Mouse (Mus musculus): ENCODE results near the gene Aqp1. TPM values are rescaled to one million over a fixed set of nuclear protein-coding genes. Genes with fewer than 3 reads are reported as not detected.

Gene Aqp1
- polyA plus RNA-seq, 1 experiment: 119 TPM

DNA sequence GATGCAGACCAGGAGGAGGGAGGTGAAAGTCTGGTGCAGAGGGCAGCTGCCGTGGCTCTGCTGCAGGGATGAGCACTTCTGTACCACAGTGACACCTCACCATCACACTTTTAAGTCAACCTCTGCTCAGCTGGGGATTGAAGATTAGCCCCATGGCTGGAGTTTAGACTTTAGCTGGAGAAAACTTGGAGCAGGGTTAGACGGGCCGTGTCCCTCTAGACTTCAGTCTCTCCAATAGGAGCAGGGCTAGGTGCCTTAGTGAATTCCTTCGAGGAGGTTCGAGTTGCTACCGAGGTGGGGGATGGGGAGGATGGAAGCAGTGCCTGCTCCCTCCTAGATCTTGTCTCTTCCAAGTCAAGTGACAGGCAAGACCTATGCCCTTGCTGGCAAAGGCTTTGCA, 1.8 kb downstream of the Aqp1 start:
- H3K4me1 ChIP-seq (replicated peaks; ENCODE audit: control insufficient read depth, insufficient read depth, low read length): no peaks in the 10 kb centered on the region
- no peak for DNase-seq
- no peak overlapping the region for H3K4me3 ChIP-seq (ENCODE audit: control insufficient read depth, insufficient read depth, low read length)
- H3K36me3 ChIP-seq (ENCODE audit: control insufficient read depth, insufficient read depth, low read length): no peaks in the 10 kb centered on the region
- H3K27ac ChIP-seq (ENCODE audit: control insufficient read depth, insufficient read depth, low read length): no peak overlapping the region
- no peak for TF ChIP-seq CTCF (IDR thresholded peaks at IDR 0.05; ENCODE audit: borderline replicate concordance, control insufficient read depth, extremely low read depth, insufficient read depth, low read length, poor library complexity)
- no peak for TF ChIP-seq POLR2A (IDR thresholded peaks at IDR 0.05; ENCODE audit: control insufficient read depth, extremely low read depth, insufficient read depth, low read length, poor library complexity)
- 96% methylated on average over 6 of the region's 6 CpGs for WGBS
- no peaks in the 10 kb centered on the region for H3K27me3 ChIP-seq (ENCODE audit: control insufficient read depth, insufficient read depth, low read length)

DNA sequence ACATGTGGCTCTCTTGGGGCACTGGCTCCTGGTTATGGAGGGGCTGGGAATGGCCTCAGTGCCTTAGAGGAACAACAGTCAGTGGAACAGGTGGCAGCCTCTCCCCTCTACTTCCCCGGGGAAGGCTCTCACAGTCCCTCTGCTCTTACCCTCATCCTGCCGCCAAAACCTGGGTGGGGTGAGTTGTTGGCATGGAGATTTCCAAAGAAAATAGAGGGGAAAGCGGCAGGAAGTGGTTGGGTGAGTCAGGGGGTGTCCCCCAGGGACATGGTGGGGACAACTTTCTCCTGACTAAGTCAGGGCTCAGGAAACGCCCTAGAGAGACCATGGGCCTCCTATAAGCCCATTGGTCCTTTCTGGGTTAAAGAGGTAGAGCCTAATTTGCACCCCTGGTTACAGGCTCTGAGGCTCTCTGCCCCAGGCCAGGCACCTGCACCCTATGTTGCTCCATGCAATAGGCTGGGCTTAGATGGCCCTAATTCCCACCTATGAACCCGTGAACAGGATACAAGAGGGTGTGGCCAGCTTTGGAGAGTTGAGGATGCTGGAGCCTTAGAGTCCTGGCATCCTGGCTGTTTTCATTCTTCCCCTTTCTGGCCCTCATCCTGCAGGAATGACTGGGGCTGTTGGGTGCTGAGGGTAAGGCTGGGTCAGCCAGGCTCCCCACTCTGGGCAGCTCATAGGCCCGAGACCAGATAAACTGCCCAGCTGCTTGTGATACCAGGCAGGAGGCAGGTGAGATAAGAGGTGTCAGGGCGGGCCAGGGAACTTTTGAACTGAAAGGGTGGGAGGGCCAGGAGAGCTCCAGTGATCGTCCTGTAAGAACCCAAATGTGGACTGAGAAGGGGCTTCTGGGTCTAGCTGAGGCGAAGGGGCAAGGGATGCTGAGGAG, 2.9 kb downstream of the Aqp1 start:
- H3K36me3 ChIP-seq (ENCODE audit: control insufficient read depth, insufficient read depth, low read length): no peaks in the 10 kb centered on the region
- H3K27ac ChIP-seq (ENCODE audit: control insufficient read depth, insufficient read depth, low read length): no peak overlapping the region
- no peak overlapping the region for H3K4me3 ChIP-seq (ENCODE audit: control insufficient read depth, insufficient read depth, low read length)
- H3K27me3 ChIP-seq (ENCODE audit: control insufficient read depth, insufficient read depth, low read length): no peaks in the 10 kb centered on the region
- WGBS: 74% methylated on average over 9 of the region's 9 CpGs
- TF ChIP-seq CTCF (IDR thresholded peaks at IDR 0.05; ENCODE audit: borderline replicate concordance, control insufficient read depth, extremely low read depth, insufficient read depth, low read length, poor library complexity): no peak
- no peak for TF ChIP-seq POLR2A (IDR thresholded peaks at IDR 0.05; ENCODE audit: control insufficient read depth, extremely low read depth, insufficient read depth, low read length, poor library complexity)
- no peaks in the 10 kb centered on the region for H3K4me1 ChIP-seq (replicated peaks; ENCODE audit: control insufficient read depth, insufficient read depth, low read length)
- no peak for DNase-seq

DNA sequence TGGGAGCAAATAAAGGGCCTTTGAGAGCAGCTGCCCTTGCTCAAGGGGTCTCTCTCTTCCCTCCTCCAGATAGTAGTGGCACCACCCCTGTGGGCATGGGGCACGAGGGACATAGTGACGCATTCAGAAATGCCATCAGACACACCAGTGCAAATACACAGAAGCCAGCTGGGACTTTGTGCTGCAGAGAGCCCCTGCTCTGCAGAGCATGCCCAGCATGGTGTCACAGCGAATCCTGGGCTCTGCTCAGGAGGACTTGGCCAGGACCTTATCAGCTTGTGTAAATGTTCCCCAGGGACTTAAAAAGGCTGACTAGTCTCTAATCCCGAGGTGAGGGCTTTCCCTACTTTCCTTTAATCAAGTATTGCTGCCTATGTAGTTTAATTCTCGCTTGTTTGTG, 5.5 kb downstream of the Aqp1 start:
- Histone ChIP-seq H3K36me3 (ENCODE audit: control insufficient read depth, insufficient read depth, low read length) (no peaks in the 10 kb centered on the region), H3K27ac (ENCODE audit: control insufficient read depth, insufficient read depth, low read length) (no peak overlapping the region), H3K4me1 (replicated peaks; ENCODE audit: control insufficient read depth, insufficient read depth, low read length) (no peaks in the 10 kb centered on the region), H3K4me3 (ENCODE audit: control insufficient read depth, insufficient read depth, low read length) (no peak overlapping the region), H3K27me3 (ENCODE audit: control insufficient read depth, insufficient read depth, low read length) (no peaks in the 10 kb centered on the region)
- TF ChIP-seq POLR2A (IDR thresholded peaks at IDR 0.05; ENCODE audit: control insufficient read depth, extremely low read depth, insufficient read depth, low read length, poor library complexity) (no peak), CTCF (IDR thresholded peaks at IDR 0.05; ENCODE audit: borderline replicate concordance, control insufficient read depth, extremely low read depth, insufficient read depth, low read length, poor library complexity) (no peak)
- WGBS: 89% methylated on average over 5 of the region's 5 CpGs
- no peak for DNase-seq

DNA sequence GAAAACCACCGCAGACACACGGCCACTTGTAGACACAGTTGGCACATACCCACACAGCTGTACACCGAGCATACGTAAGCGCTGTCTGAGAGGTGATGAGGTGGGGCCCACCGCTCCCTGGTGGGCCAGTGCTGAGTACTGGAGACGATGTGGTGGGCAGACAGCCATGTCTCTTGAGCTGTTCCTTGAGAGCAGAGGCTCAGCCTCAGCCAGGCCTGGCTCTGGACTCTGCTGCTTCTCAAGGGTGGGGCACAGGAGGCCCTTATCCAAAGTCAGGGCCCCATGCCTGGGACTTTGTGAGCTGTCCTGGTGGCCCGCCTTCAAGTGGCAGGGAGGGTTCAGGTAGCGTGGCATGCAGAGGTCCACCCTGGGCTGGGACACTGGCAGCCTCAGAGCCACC, 6.1 kb downstream of the Aqp1 start:
- no peak for TF ChIP-seq POLR2A (IDR thresholded peaks at IDR 0.05; ENCODE audit: control insufficient read depth, extremely low read depth, insufficient read depth, low read length, poor library complexity)
- no peak for TF ChIP-seq CTCF (IDR thresholded peaks at IDR 0.05; ENCODE audit: borderline replicate concordance, control insufficient read depth, extremely low read depth, insufficient read depth, low read length, poor library complexity)
- H3K4me3 ChIP-seq (ENCODE audit: control insufficient read depth, insufficient read depth, low read length): no peak overlapping the region
- no peaks in the 10 kb centered on the region for H3K27me3 ChIP-seq (ENCODE audit: control insufficient read depth, insufficient read depth, low read length)
- WGBS: 88% methylated on average over 9 of the region's 9 CpGs
- no peaks in the 10 kb centered on the region for H3K36me3 ChIP-seq (ENCODE audit: control insufficient read depth, insufficient read depth, low read length)
- no peak overlapping the region for H3K27ac ChIP-seq (ENCODE audit: control insufficient read depth, insufficient read depth, low read length)
- no peak for DNase-seq
- no peaks in the 10 kb centered on the region for H3K4me1 ChIP-seq (replicated peaks; ENCODE audit: control insufficient read depth, insufficient read depth, low read length)

DNA sequence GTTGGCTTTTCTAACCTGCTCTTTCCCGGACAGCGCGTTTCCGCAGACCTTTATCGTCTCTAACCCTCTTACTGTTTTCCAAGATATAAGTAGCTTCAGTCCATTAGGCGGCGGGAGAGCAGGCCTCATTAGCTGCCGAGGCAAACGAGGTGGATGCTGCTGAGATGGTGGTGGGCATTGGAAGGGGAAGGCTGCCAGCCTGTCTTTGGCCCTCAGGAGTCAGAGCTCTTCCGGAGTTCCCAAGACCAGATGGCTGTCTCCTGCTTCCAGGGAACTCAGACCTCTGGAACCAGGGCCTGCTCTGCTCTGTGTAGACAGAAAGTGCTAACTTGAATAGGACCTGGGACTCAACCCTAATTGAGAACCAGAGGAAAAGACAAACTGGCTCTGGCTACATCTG, 7.2 kb downstream of the Aqp1 start:
- DNase-seq: no peak
- Histone ChIP-seq H3K4me1 (replicated peaks; ENCODE audit: control insufficient read depth, insufficient read depth, low read length) (no peaks in the 10 kb centered on the region), H3K27me3 (ENCODE audit: control insufficient read depth, insufficient read depth, low read length) (no peaks in the 10 kb centered on the region), H3K4me3 (ENCODE audit: control insufficient read depth, insufficient read depth, low read length) (no peak overlapping the region), H3K36me3 (ENCODE audit: control insufficient read depth, insufficient read depth, low read length) (no peaks in the 10 kb centered on the region), H3K27ac (ENCODE audit: control insufficient read depth, insufficient read depth, low read length) (no peak overlapping the region)
- no peak for TF ChIP-seq CTCF (IDR thresholded peaks at IDR 0.05; ENCODE audit: borderline replicate concordance, control insufficient read depth, extremely low read depth, insufficient read depth, low read length, poor library complexity)
- TF ChIP-seq POLR2A (IDR thresholded peaks at IDR 0.05; ENCODE audit: control insufficient read depth, extremely low read depth, insufficient read depth, low read length, poor library complexity): no peak
- WGBS: 97% methylated on average over 10 of the region's 10 CpGs

DNA sequence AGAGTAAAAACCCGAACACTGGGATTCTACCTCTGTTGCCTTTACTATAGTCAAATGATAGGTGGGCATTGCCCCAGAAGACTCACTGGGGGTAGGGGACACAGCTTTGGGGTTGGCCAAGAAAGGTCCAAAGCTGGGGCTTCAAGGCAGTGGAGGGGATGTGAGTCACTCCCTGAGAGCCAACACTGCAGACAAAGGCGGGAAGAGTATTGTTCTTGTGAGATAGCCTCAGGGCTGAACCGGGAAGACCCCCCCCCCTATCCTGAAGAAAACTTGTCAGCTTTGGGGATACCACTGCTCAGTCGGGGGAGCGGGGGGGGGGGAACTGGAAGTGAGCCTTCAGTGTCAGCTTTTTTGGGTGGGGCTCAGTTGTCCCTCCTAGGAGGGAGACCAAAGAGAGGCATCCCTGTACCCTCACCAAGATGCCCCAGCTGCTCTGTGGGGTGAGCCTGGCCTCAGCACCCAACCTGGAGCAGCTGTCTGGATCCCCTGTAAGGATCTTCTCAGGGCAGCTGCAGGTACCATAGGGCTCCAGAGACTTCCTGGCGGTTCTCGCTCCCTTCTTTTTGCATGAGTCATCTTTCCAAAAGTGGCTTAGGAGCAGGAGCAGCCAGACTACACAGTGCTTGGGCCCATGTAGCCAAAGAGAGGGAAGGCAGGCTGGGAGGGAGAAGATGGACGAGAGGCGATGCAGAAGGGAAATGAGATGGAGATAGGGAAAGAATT, 8.2 kb downstream of the Aqp1 start:
- Histone ChIP-seq H3K27me3 (ENCODE audit: control insufficient read depth, insufficient read depth, low read length) (no peaks in the 10 kb centered on the region), H3K4me3 (ENCODE audit: control insufficient read depth, insufficient read depth, low read length) (no peak overlapping the region), H3K27ac (ENCODE audit: control insufficient read depth, insufficient read depth, low read length) (no peak overlapping the region), H3K36me3 (ENCODE audit: control insufficient read depth, insufficient read depth, low read length) (no peaks in the 10 kb centered on the region), H3K4me1 (replicated peaks; ENCODE audit: control insufficient read depth, insufficient read depth, low read length) (no peaks in the 10 kb centered on the region)
- WGBS: 89% methylated on average over 9 of the region's 9 CpGs
- no peak for TF ChIP-seq CTCF (IDR thresholded peaks at IDR 0.05; ENCODE audit: borderline replicate concordance, control insufficient read depth, extremely low read depth, insufficient read depth, low read length, poor library complexity)
- TF ChIP-seq POLR2A (IDR thresholded peaks at IDR 0.05; ENCODE audit: control insufficient read depth, extremely low read depth, insufficient read depth, low read length, poor library complexity): no peak
- DNase-seq: no peak
